Mouse (Mus musculus) ES-Bruce4 (cell line): Measurements from ENCODE around the gene Hoxa9.

Experiments
- CTCF ChIP-seq: IDR thresholded peaks from one replicate; pipeline ENCODE4 v1.8.1; 2011; ENCODE audit warnings: low read depth, low read length
- EP300 ChIP-seq: IDR thresholded peaks from 2 replicates; pipeline ENCODE4 v1.6.1; 2011; ENCODE audit warnings: low read depth, low read length; ENCODE audit not compliant: insufficient read depth
- POLR2A ChIP-seq: IDR thresholded peaks from one replicate; pipeline ENCODE4 v1.8.1; 2011; ENCODE audit warnings: low read length; ENCODE audit not compliant: insufficient read depth

- TF ChIP-seq CTCF = no peak
- no peak for TF ChIP-seq POLR2A
- no peak for TF ChIP-seq EP300
Measured at GRCm38 (mm10) chr6:52205221-52205620, 25.7 kb downstream of the Hoxa9 start.
